Mouse (Mus musculus) kidney, postnatal 14 days (tissue): ENCODE measurements around the gene Ankrd11.
A peak's percentile ranks its signal among the peaks of the same experiment; 100 is the strongest.

Experiments used
- DNase-seq: peaks from one replicate; pipeline ENCODE4 v3.0.0; 2022; ENCODE audit warnings: mixed read lengths

Ankrd11 gene

GRCm38 (mm10) chr8:122836696-122837095, 205.4 kb downstream of the Ankrd11 start:
- DNase-seq: no peak

GRCm38 (mm10) chr8:122836199-122836598, 205.9 kb downstream of the Ankrd11 start:
- no peak for DNase-seq

- DNase-seq: peak; percentile 75
Measured at GRCm38 (mm10) chr8:122834971-122835370, 207.1 kb downstream of the Ankrd11 start.

GRCm38 (mm10) chr8:122834416-122834815, 207.7 kb downstream of the Ankrd11 start:
- no peak for DNase-seq
